ENCODE assay signal across 23 mouse cellular contexts in the genomic region with DNA sequence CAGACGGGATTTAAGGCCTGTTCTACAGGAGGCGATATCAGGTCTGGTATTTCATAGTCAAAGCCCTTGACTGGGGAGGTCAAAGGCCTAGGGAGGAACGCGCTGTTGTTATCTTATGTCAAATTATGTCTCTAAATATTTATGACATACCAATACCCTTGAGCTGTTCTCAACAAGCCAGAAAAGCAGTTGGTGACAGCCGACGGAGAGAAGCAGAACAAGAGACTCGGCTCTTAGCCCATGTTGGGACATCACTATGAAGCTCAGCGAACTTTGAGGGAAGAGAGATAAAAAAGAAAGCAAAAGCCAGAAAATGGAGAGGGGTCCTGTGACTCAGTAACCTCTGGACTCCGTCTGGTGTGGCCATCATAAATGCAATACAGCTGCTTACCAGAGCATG.
A peak's percentile ranks its signal among the peaks of the same experiment; 100 is the strongest.
DNase-seq lines count a peak whose midpoint lies in the region; ATAC-seq and TF ChIP-seq lines count a peak whose summit lies in the region.
"Had no signal": no experiment of that assay in that cellular context is flagged by ENCODE, and none has a peak within 500 bp of the region (broad histone marks: within the 10 kb centered on the region; RNA-seq: fewer than 3 reads in every experiment).

No protein-coding gene starts in this region.

- ATAC-seq in lung, embryonic 14.5 days (ENCODE audit: insufficient read depth), result no peak; the same call in 1 of the 2 replicates
- no peak for ATAC-seq in midbrain, postnatal 0 days (ENCODE audit: low FRiP score)
- ATAC-seq: forebrain, embryonic 16.5 days; hindbrain, embryonic 16.5 days; midbrain, embryonic 15.5 days; Patski had no signal

- no peak overlapping the region for H3K4me3 ChIP-seq in lung, embryonic 14.5 days (ENCODE audit: low read depth, low read length)
- no peak overlapping the region for H3K4me3 ChIP-seq in midbrain, embryonic 10.5 days
- no peak overlapping the region for H3K4me3 ChIP-seq in midbrain, postnatal 0 days (ENCODE audit: low read depth, low read length)
- H3K4me3 ChIP-seq: layer of hippocampus, adult 2 months; left cerebral cortex, adult 2 months; limb, embryonic 13.5 days; midbrain, embryonic 15.5 days; neural tube, embryonic 12.5 days had no signal

- 37% methylated on average over 9 of the region's 9 CpGs for WGBS in lung, embryonic 14.5 days
- 90% methylated on average over 9 of the region's 9 CpGs for WGBS in midbrain, embryonic 10.5 days
- WGBS in midbrain, postnatal 0 days, result 91% methylated on average over 9 of the region's 9 CpGs

- DNase-seq in heart, adult 11 months, result peak; percentile 49
- DNase-seq in heart, adult 18-20 months, result no peak
- DNase-seq in lung, embryonic 14.5 days, result peak; percentile 49
- DNase-seq in lung, postnatal 25 days (ENCODE audit: low spot score), result no peak
- DNase-seq in midbrain, embryonic 10.5 days (ENCODE audit: low spot score), result peak; percentile 10
- DNase-seq in midbrain, postnatal 0 days (ENCODE audit: low spot score), result no peak
- peak; percentile 55 for DNase-seq in yolk sac, embryonic 10.5 days (ENCODE audit: low spot score)
- no peak for DNase-seq in testis, postnatal 10 days (ENCODE audit: low spot score)
- DNase-seq: adrenal gland, postnatal 10 days; cerebellum, adult 8-10 months; cerebellum, postnatal 36 days; heart, postnatal 14 days; kidney, adult 18-20 months; kidney, postnatal 36 days had no signal

- no peaks in the 10 kb centered on the region for H3K9me3 ChIP-seq in lung, embryonic 14.5 days (ENCODE audit: low read depth, low read length)
- no peaks in the 10 kb centered on the region for H3K9me3 ChIP-seq in midbrain, embryonic 10.5 days (replicated peaks)
- no peaks in the 10 kb centered on the region for H3K9me3 ChIP-seq in midbrain, postnatal 0 days (ENCODE audit: low read length)
- H3K9me3 ChIP-seq: limb, embryonic 13.5 days; midbrain, embryonic 15.5 days; neural tube, embryonic 12.5 days had no signal

- no peak overlapping the region for H3K4me2 ChIP-seq in lung, embryonic 14.5 days
- no peak overlapping the region for H3K4me2 ChIP-seq in midbrain, postnatal 0 days (ENCODE audit: low read depth, low read length, poor library complexity, severe bottlenecking)
- H3K4me2 ChIP-seq: limb, embryonic 13.5 days; midbrain, embryonic 15.5 days; neural tube, embryonic 12.5 days had no signal

- no peaks in the 10 kb centered on the region for H3K27me3 ChIP-seq in lung, embryonic 14.5 days (ENCODE audit: insufficient read depth, low read length)
- no peaks in the 10 kb centered on the region for H3K27me3 ChIP-seq in midbrain, embryonic 10.5 days (ENCODE audit: low read depth, poor library complexity, severe bottlenecking)
- H3K27me3 ChIP-seq in midbrain, postnatal 0 days (ENCODE audit: insufficient read depth, low read length), result no peaks in the 10 kb centered on the region
- H3K27me3 ChIP-seq: limb, embryonic 13.5 days; midbrain, embryonic 15.5 days; neural tube, embryonic 12.5 days; Patski had no signal

- no peak for TF ChIP-seq CTCF in lung, embryonic 14.5 days (IDR thresholded peaks at IDR 0.05; ENCODE audit: low read depth)
- no peak for TF ChIP-seq CTCF in midbrain, postnatal 0 days (IDR thresholded peaks at IDR 0.05)

- no peaks in the 10 kb centered on the region for H3K36me3 ChIP-seq in lung, embryonic 14.5 days (ENCODE audit: insufficient read depth)
- no peaks in the 10 kb centered on the region for H3K36me3 ChIP-seq in midbrain, embryonic 10.5 days
- no peaks in the 10 kb centered on the region for H3K36me3 ChIP-seq in midbrain, postnatal 0 days (ENCODE audit: insufficient read depth, low read length)
- H3K36me3 ChIP-seq: limb, embryonic 13.5 days; midbrain, embryonic 15.5 days; neural tube, embryonic 12.5 days had no signal

- H3K4me1 ChIP-seq in lung, embryonic 14.5 days (ENCODE audit: insufficient read depth), result no peaks in the 10 kb centered on the region
- peaks cover 20% of the 10 kb centered on the region for H3K4me1 ChIP-seq in midbrain, embryonic 10.5 days
- no peaks in the 10 kb centered on the region for H3K4me1 ChIP-seq in midbrain, postnatal 0 days (ENCODE audit: insufficient read depth, low read length)
- H3K4me1 ChIP-seq: midbrain, embryonic 15.5 days had no signal

- H3K9ac ChIP-seq in lung, embryonic 14.5 days, result no peak overlapping the region
- H3K9ac ChIP-seq in midbrain, postnatal 0 days (replicated peaks; ENCODE audit: low read length, poor library complexity, severe bottlenecking), result no peak overlapping the region
- H3K9ac ChIP-seq: limb, embryonic 13.5 days; liver, embryonic 14.5 days; midbrain, embryonic 15.5 days; neural tube, embryonic 12.5 days had no signal

- no peak overlapping the region for H3K27ac ChIP-seq in lung, embryonic 14.5 days (ENCODE audit: low read depth)
- H3K27ac ChIP-seq in midbrain, embryonic 10.5 days (replicated peaks), result no peak overlapping the region
- H3K27ac ChIP-seq in midbrain, postnatal 0 days (ENCODE audit: low read depth, low read length), result no peak overlapping the region
- H3K27ac ChIP-seq: layer of hippocampus, adult 2 months; left cerebral cortex, adult 2 months; limb, embryonic 13.5 days; liver, embryonic 14.5 days; midbrain, embryonic 15.5 days; neural tube, embryonic 12.5 days had no signal

Comparison
In these comparisons a context has a peak if more than half of its experiments do, and no peak if none do; other contexts are left out.
1. DNase-seq: peak in heart, adult 11 months (single experiment), lung, embryonic 14.5 days (single experiment), midbrain, embryonic 10.5 days (single experiment) and yolk sac, embryonic 10.5 days (single experiment); none in heart, adult 18-20 months (0 of 2), lung, postnatal 25 days (single experiment), midbrain, postnatal 0 days (single experiment) and testis, postnatal 10 days (single experiment).